Comparison of ENCODE assay signal across 8 mouse cellular contexts in the genomic region with DNA sequence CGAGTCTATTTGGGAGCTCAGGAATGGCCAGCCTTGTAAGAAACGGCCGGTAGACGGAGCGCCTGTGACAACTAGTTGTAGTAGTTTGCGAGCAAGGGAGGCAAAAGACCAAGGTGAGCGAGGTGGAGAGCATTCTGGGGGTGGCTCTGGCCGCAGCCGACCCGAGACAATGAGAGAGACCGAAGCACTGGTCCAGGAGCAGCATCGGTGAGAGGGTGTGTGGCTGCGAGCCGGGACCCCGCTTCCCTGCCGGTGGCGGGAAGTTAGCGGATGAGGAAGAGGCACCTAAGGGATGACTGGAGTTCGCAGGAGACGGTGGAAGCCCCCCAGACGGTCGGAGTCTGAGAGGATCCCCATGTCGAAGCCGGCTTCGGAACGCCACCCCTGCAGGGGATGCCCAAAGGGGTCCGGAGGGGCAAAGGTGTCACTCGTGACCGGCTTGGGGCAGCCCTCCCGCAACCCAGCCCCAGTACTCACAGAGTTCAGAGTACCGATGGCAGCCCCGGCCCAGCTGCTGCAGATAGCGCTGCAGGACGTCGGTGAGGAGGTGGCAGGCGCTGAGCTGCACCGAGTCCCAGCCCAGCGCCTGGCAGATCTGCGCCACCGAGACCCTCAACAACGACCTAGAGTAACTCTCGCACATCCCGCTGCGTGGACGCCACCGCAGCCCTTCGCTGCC. TPM values are rescaled to one million over a fixed set of nuclear protein-coding genes. Genes with fewer than 3 reads are reported as not detected.
A peak's percentile ranks its signal among the peaks of the same experiment; 100 is the strongest.
DNase-seq lines count a peak whose midpoint lies in the region; ATAC-seq and TF ChIP-seq lines count a peak whose summit lies in the region.

No protein-coding gene starts in this region.

- no peak for TF ChIP-seq CTCF in cortical plate, adult 2 months (IDR thresholded peaks at IDR 0.05; ENCODE audit: extremely low read depth, insufficient read depth, low read length)

- peak; percentile 32 for ATAC-seq in frontal cortex, adult (ENCODE audit: low TSS enrichment)
- ATAC-seq in heart, embryonic 12.5 days (ENCODE audit: insufficient number of reproducible peaks, low FRiP score) = peak; percentile 49
- ATAC-seq in kidney, embryonic 16.5 days (ENCODE audit: low FRiP score, low TSS enrichment) = peak; percentile 81

- DNase-seq in frontal cortex, postnatal 10 days (ENCODE audit: low spot score in 2 of 2) = no peak
- peak; percentile 36 for DNase-seq in MN1 (ENCODE audit: low spot score)
- peak; percentile 46 for DNase-seq in right cerebral cortex, postnatal 10 days (ENCODE audit: low spot score in 2 of 2)

- H3K4me3 ChIP-seq in cortical plate, adult 2 months (ENCODE audit: insufficient read depth, low read length) = peak overlapping the region; percentile 61
- H3K4me3 ChIP-seq in heart, embryonic 12.5 days = peak overlapping the region; percentile 99
- H3K4me3 ChIP-seq in kidney, embryonic 16.5 days (ENCODE audit: low read length) = peak overlapping the region; percentile 92
- H3K4me3 ChIP-seq in macrophage (ENCODE audit: inconsistent target) = peak overlapping the region; percentile 83

- TF ChIP-seq POLR2A in cortical plate, adult 2 months (IDR thresholded peaks at IDR 0.05; ENCODE audit: extremely low read depth, insufficient read depth, low read length) = no peak

- WGBS in heart, embryonic 12.5 days = 0% methylated on average over 47 of the region's 47 CpGs
- under 1% methylated on average over 47 of the region's 47 CpGs for WGBS in kidney, embryonic 16.5 days
- under 1% methylated on average over 43 of the region's 47 CpGs for WGBS in macrophage (ENCODE audit: missing documents)

- H3K4me1 ChIP-seq in cortical plate, adult 2 months (ENCODE audit: control insufficient read depth, insufficient read depth, low read length) = peaks cover 1% of the 10 kb centered on the region; the same call in 1 of the 2 replicates
- peaks cover 12% of the 10 kb centered on the region for H3K4me1 ChIP-seq in heart, embryonic 12.5 days (replicated peaks)
- peaks cover 14% of the 10 kb centered on the region for H3K4me1 ChIP-seq in kidney, embryonic 16.5 days (ENCODE audit: insufficient read depth, low read length)

- H3K27me3 ChIP-seq in heart, embryonic 12.5 days (replicated peaks) = no peaks in the 10 kb centered on the region
- H3K27me3 ChIP-seq in kidney, embryonic 16.5 days (ENCODE audit: insufficient read depth, low read length) = no peaks in the 10 kb centered on the region

- no peak overlapping the region for H3K27ac ChIP-seq in cortical plate, adult 2 months (ENCODE audit: insufficient read depth, low read length)
- H3K27ac ChIP-seq in heart, embryonic 12.5 days (ENCODE audit: poor library complexity, severe bottlenecking) = peak overlapping the region; percentile 45; the same call in 1 of the 2 replicates
- no peak overlapping the region for H3K27ac ChIP-seq in kidney, embryonic 16.5 days (ENCODE audit: low read length)
- H3K27ac ChIP-seq in macrophage = no peak overlapping the region

- peaks cover 53% of the 10 kb centered on the region for H3K79me2 ChIP-seq in macrophage (ENCODE audit: inconsistent target)

- H3K9ac ChIP-seq in heart, embryonic 12.5 days = peak overlapping the region; percentile 87
- peak overlapping the region; percentile 87 for H3K9ac ChIP-seq in kidney, embryonic 16.5 days (replicated peaks; ENCODE audit: low read length)

- H3K36me3 ChIP-seq in heart, embryonic 12.5 days = no peaks in the 10 kb centered on the region
- H3K36me3 ChIP-seq in kidney, embryonic 16.5 days (ENCODE audit: insufficient read depth, low read length) = no peaks in the 10 kb centered on the region
- H3K36me3 ChIP-seq in macrophage (ENCODE audit: inconsistent target) = no peaks in the 10 kb centered on the region

- peak overlapping the region; percentile 85 for H3K4me2 ChIP-seq in heart, embryonic 12.5 days
- peak overlapping the region; percentile 81 for H3K4me2 ChIP-seq in kidney, embryonic 16.5 days (replicated peaks; ENCODE audit: low read depth, low read length)

- no peaks in the 10 kb centered on the region for H3K9me3 ChIP-seq in heart, embryonic 12.5 days (replicated peaks)
- no peaks in the 10 kb centered on the region for H3K9me3 ChIP-seq in kidney, embryonic 16.5 days (ENCODE audit: low read length)

RNA-seq across cellular contexts. Expression of gene Taf3, which starts 0.5 kb away (rescaled TPM):
- 8.4 and 8.6 TPM in 2 replicates for polyA plus RNA-seq in cortical plate, adult 2 months (2012; rRNA removed)
- 8.9 and 9.4 TPM in 2 replicates for polyA plus RNA-seq in heart, embryonic 12.5 days (2016; fragmentation: Nextera tagmentation; extraction: Ambion mirVana)
- polyA plus RNA-seq in kidney, embryonic 16.5 days (2015; fragmentation: Nextera tagmentation; extraction: Ambion mirVana) = 15.4 and 17.7 TPM in 2 replicates
- total RNA-seq in macrophage (2018; cell fraction: chromatin; rRNA removed) = 10 to 100 TPM in 22 of 26 experiments, 1 to 10 TPM in 4; 5.4 to 25.7 (median 19.5) TPM
- 10 to 100 TPM in 11 of 26 experiments, 1 to 10 TPM in 15; 4.5 to 12.5 (median 9.3) TPM for total RNA-seq in macrophage (2018; cell fraction: cytosol; rRNA removed)
- 10 to 100 TPM in 18 of 26 experiments, 1 to 10 TPM in 8; 5.3 to 28.4 (median 13.0) TPM for total RNA-seq in macrophage (2018; cell fraction: nucleus; rRNA removed)
- 5.1 to 15.9 TPM (median 8.5 TPM) in 3 replicates for polyA plus RNA-seq in macrophage (2018)

RNA-seq across cellular contexts. Expression of gene Atp5c1, which starts 32.4 kb away (rescaled TPM):
- polyA plus RNA-seq in cortical plate, adult 2 months (2012; rRNA removed) = 372 and 411 TPM in 2 replicates
- 1,074 and 1,086 TPM in 2 replicates for polyA plus RNA-seq in heart, embryonic 12.5 days (2016; fragmentation: Nextera tagmentation; extraction: Ambion mirVana)
- 689 and 740 TPM in 2 replicates for polyA plus RNA-seq in kidney, embryonic 16.5 days (2015; fragmentation: Nextera tagmentation; extraction: Ambion mirVana)
- total RNA-seq in macrophage (2018; cell fraction: chromatin; rRNA removed) = 100 to 1,000 TPM in 1 of 26 experiments, 10 to 100 TPM in 25; 12.2 to 122 (median 50.0) TPM
- 100 to 1,000 TPM; 156 to 262 (median 210) TPM for total RNA-seq in macrophage (2018; cell fraction: cytosol; rRNA removed)
- total RNA-seq in macrophage (2018; cell fraction: nucleus; rRNA removed) = 10 to 100 TPM; 22.5 to 91.9 (median 49.4) TPM
- polyA plus RNA-seq in macrophage (2018) = 245 to 309 TPM (median 249 TPM) in 3 replicates

RNA-seq across cellular contexts. Expression of gene Kin, which starts 32.5 kb away (rescaled TPM):
- polyA plus RNA-seq in cortical plate, adult 2 months (2012; rRNA removed) = 9.9 and 12.3 TPM in 2 replicates
- 19.1 and 23.2 TPM in 2 replicates for polyA plus RNA-seq in heart, embryonic 12.5 days (2016; fragmentation: Nextera tagmentation; extraction: Ambion mirVana)
- 28.5 and 33.0 TPM in 2 replicates for polyA plus RNA-seq in kidney, embryonic 16.5 days (2015; fragmentation: Nextera tagmentation; extraction: Ambion mirVana)
- 10 to 100 TPM; 19.1 to 51.6 (median 37.5) TPM for total RNA-seq in macrophage (2018; cell fraction: chromatin; rRNA removed)
- 10 to 100 TPM in 23 of 26 experiments, 1 to 10 TPM in 3; 9.1 to 14.3 (median 11.7) TPM for total RNA-seq in macrophage (2018; cell fraction: cytosol; rRNA removed)
- 10 to 100 TPM; 22.7 to 41.8 (median 30.4) TPM for total RNA-seq in macrophage (2018; cell fraction: nucleus; rRNA removed)
- polyA plus RNA-seq in macrophage (2018) = 10.6 to 21.0 TPM (median 16.0 TPM) in 3 replicates

Comparison
In these comparisons a context has a peak if more than half of its experiments do, and no peak if none do; other contexts are left out.
1. DNase-seq: peak in MN1 (single experiment) and right cerebral cortex, postnatal 10 days (2 of 2); none in frontal cortex, postnatal 10 days (0 of 2).
2. Peak in every context shown above with its lines, with median percentiles within 50 percentile points of each other: ATAC-seq and H3K4me3 ChIP-seq.